In the genomic region with DNA sequence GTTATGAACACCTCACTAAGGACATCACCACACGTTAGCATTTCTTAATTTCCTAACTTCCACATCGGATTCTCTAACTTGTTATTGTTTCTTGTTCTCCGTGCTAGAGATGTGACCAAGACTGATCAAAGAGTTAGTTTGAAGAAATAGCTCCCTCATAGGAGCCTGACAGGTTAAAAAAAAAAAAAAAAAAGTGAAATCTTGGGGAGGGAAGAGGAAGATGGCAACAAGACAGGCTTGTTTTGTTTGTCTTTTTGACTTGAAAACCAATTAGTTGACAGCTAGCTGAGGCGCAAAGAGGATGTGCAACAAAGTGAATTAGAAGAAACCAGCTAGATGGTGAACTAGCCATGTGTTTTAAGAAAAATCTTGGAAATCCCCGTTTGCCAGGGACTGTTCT, we compare ENCODE assay signal across 8 mouse cellular contexts. TPM values are rescaled to one million over a fixed set of nuclear protein-coding genes. Genes with fewer than 3 reads are reported as not detected.
DNase-seq lines count a peak whose midpoint lies in the region; ATAC-seq and TF ChIP-seq lines count a peak whose summit lies in the region.

No protein-coding gene starts in this region.

- ATAC-seq in kidney, embryonic 14.5 days (ENCODE audit: low FRiP score, low TSS enrichment) = no peak
- peak; percentile 22 for ATAC-seq in Patski
- ATAC-seq in hindbrain, embryonic 13.5 days (ENCODE audit: low FRiP score) = no peak
- no peak for ATAC-seq in midbrain, embryonic 13.5 days

- WGBS in kidney, embryonic 14.5 days = 24% methylated on average over 5 of the region's 5 CpGs
- 40% methylated on average over 5 of the region's 5 CpGs for WGBS in hindbrain, embryonic 13.5 days
- 38% methylated on average over 5 of the region's 5 CpGs for WGBS in midbrain, embryonic 13.5 days

- H3K4me3 ChIP-seq in kidney, embryonic 14.5 days (ENCODE audit: low read length) = peak overlapping the region; percentile 57
- H3K4me3 ChIP-seq in hindbrain, embryonic 13.5 days = peak overlapping the region; percentile 66
- peak overlapping the region; percentile 53 for H3K4me3 ChIP-seq in midbrain, embryonic 13.5 days (replicated peaks)

- POLR2A ChIA-PET in Patski (lab: Charles Lee) = interaction anchor here (0.7 kb wide), 1 partner anchor 967 kb away, joined by 7 read pairs; no protein-coding TSS in a partner anchor

- TF ChIP-seq CTCF in Patski (IDR thresholded peaks at IDR 0.05) = no peak

- H3K27ac ChIP-seq in kidney, embryonic 14.5 days (ENCODE audit: low read depth, low read length) = no peak overlapping the region
- no peak overlapping the region for H3K27ac ChIP-seq in hindbrain, embryonic 13.5 days
- H3K27ac ChIP-seq in midbrain, embryonic 13.5 days = no peak overlapping the region

- DNase-seq in kidney, postnatal 36 days = no peak
- no peak for DNase-seq in Patski (ENCODE audit: low read depth, low spot score)
- no peak for DNase-seq in ovary, adult 18-20 months (ENCODE audit: low spot score)
- no peak for DNase-seq in ovary, postnatal 10 days (ENCODE audit: low spot score)
- no peak for DNase-seq in ovary, postnatal 36 days (ENCODE audit: low spot score)

- no peaks in the 10 kb centered on the region for H3K9me3 ChIP-seq in kidney, embryonic 14.5 days (ENCODE audit: control insufficient read depth, low read length)
- no peaks in the 10 kb centered on the region for H3K9me3 ChIP-seq in hindbrain, embryonic 13.5 days
- H3K9me3 ChIP-seq in midbrain, embryonic 13.5 days = no peaks in the 10 kb centered on the region

- CTCF ChIA-PET in Patski (lab: Charles Lee) = interaction anchor here (1.3 to 3.1 kb wide), 4 partner anchors 11 to 30 kb away, joined by 3 to 8 read pairs (median 4); no protein-coding TSS in a partner anchor

- peak overlapping the region; percentile 60 for H3K4me2 ChIP-seq in kidney, embryonic 14.5 days (replicated peaks; ENCODE audit: low read depth, low read length)
- H3K4me2 ChIP-seq in hindbrain, embryonic 13.5 days = peak overlapping the region; percentile 63
- H3K4me2 ChIP-seq in midbrain, embryonic 13.5 days (replicated peaks) = peak overlapping the region; percentile 66

- H3K36me3 ChIP-seq in kidney, embryonic 14.5 days (ENCODE audit: control insufficient read depth, insufficient read depth, low read length) = no peaks in the 10 kb centered on the region
- no peaks in the 10 kb centered on the region for H3K36me3 ChIP-seq in hindbrain, embryonic 13.5 days
- no peaks in the 10 kb centered on the region for H3K36me3 ChIP-seq in midbrain, embryonic 13.5 days

- peak overlapping the region; percentile 75; the same call in 1 of the 2 replicates for H3K9ac ChIP-seq in kidney, embryonic 14.5 days (ENCODE audit: low read depth, low read length)
- no peak overlapping the region for H3K9ac ChIP-seq in hindbrain, embryonic 13.5 days
- 0 out of 2 replicates have a peak overlapping the region, but pooled peaks have one; percentile 65 for H3K9ac ChIP-seq in midbrain, embryonic 13.5 days (replicated peaks)

- no peaks in the 10 kb centered on the region for H3K27me3 ChIP-seq in kidney, embryonic 14.5 days (ENCODE audit: control insufficient read depth, insufficient read depth, low read length)
- H3K27me3 ChIP-seq in Patski = no peaks in the 10 kb centered on the region
- H3K27me3 ChIP-seq in hindbrain, embryonic 13.5 days = no peaks in the 10 kb centered on the region
- H3K27me3 ChIP-seq in midbrain, embryonic 13.5 days = no peaks in the 10 kb centered on the region

- in situ Hi-C loops in Patski (cut with MboI; ENCODE audit: low pct_unique_long_range_greater_than_20kb) = no loop called here

- no peaks in the 10 kb centered on the region for H3K4me1 ChIP-seq in kidney, embryonic 14.5 days (ENCODE audit: control insufficient read depth, insufficient read depth, low read length)
- H3K4me1 ChIP-seq in hindbrain, embryonic 13.5 days (replicated peaks) = peaks cover 18% of the 10 kb centered on the region
- H3K4me1 ChIP-seq in midbrain, embryonic 13.5 days (replicated peaks) = peaks cover 19% of the 10 kb centered on the region

RNA-seq across cellular contexts. Expression of gene Echdc1, which starts 0.9 kb away (rescaled TPM):
- polyA plus RNA-seq in kidney, embryonic 14.5 days (2014; fragmentation: Nextera tagmentation; extraction: Ambion mirVana) = 24.2 and 34.2 TPM in 2 replicates
- 41.9 TPM for polyA plus RNA-seq in Patski (2021)
- 21.1 and 25.5 TPM in 2 replicates for polyA plus RNA-seq in hindbrain, embryonic 13.5 days (2015; fragmentation: Nextera tagmentation; extraction: Ambion mirVana)
- polyA plus RNA-seq in midbrain, embryonic 13.5 days (2015; fragmentation: Nextera tagmentation; extraction: Ambion mirVana) = 21.0 and 22.1 TPM in 2 replicates

RNA-seq across cellular contexts. Expression of gene Rnf146, which starts 48.3 kb away (rescaled TPM):
- polyA plus RNA-seq in kidney, embryonic 14.5 days (2014; fragmentation: Nextera tagmentation; extraction: Ambion mirVana) = 36.4 and 43.4 TPM in 2 replicates
- polyA plus RNA-seq in Patski (2021) = 43.2 TPM
- polyA plus RNA-seq in hindbrain, embryonic 13.5 days (2015; fragmentation: Nextera tagmentation; extraction: Ambion mirVana) = 87.7 and 95.1 TPM in 2 replicates
- polyA plus RNA-seq in midbrain, embryonic 13.5 days (2015; fragmentation: Nextera tagmentation; extraction: Ambion mirVana) = 93.3 and 106 TPM in 2 replicates
